ENCODE assay signal across 9 mouse cellular contexts in the genomic region with DNA sequence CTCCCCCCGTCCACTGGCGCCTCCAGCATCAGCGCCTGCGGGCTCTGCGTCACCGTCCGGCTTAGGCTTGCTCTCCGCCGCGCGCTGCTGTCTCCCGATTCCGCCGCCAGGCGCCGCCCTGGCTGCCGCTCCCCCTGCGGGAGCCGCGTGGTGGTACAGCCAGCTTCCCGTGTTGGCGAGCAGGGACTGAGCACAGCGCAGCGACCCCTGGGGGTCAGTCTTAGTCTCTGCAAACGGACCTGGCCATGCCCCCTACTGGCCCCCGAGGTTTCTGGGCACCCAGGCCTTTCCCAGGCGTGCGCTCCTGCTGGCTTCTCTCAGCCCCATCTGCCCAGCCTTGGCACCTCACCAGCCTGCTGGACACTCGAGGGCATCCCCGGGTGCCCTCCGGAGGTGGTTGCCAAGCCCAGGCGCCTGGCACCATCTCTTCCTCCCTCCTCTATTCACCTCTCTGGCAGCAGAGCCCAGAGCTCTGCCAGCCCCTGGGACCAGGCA. TPM values are rescaled to one million over a fixed set of nuclear protein-coding genes. Genes with fewer than 3 reads are reported as not detected.
A peak's percentile ranks its signal among the peaks of the same experiment; 100 is the strongest.
DNase-seq lines count a peak whose midpoint lies in the region; ATAC-seq and TF ChIP-seq lines count a peak whose summit lies in the region.
"Had no signal": no experiment of that assay in that cellular context is flagged by ENCODE, and none has a peak within 500 bp of the region (broad histone marks: within the 10 kb centered on the region; RNA-seq: fewer than 3 reads in every experiment).

No protein-coding gene starts in this region.

- peak overlapping the region; percentile 86 for H3K9ac ChIP-seq in forebrain, embryonic 13.5 days
- H3K9ac ChIP-seq in heart, embryonic 16.5 days (ENCODE audit: low read length), result no peak overlapping the region
- no peak overlapping the region for H3K9ac ChIP-seq in liver, adult 2 months (ENCODE audit: low read depth, low read length)

- peak overlapping the region; percentile 65 for H3K27ac ChIP-seq in forebrain, embryonic 13.5 days
- no peak overlapping the region for H3K27ac ChIP-seq in heart, embryonic 16.5 days (ENCODE audit: low read length)
- no peak overlapping the region for H3K27ac ChIP-seq in liver, adult 2 months (replicated peaks; ENCODE audit: insufficient read depth, low read depth, low read length)

- H3K4me2 ChIP-seq in forebrain, embryonic 13.5 days, result peak overlapping the region; percentile 89
- peak overlapping the region; percentile 56 for H3K4me2 ChIP-seq in heart, embryonic 16.5 days (ENCODE audit: low read depth, low read length)

- H3K4me3 ChIP-seq in forebrain, embryonic 13.5 days, result peak overlapping the region; percentile 61
- peak overlapping the region; percentile 38 for H3K4me3 ChIP-seq in heart, embryonic 16.5 days (ENCODE audit: low read length)
- H3K4me3 ChIP-seq in liver, adult 2 months (ENCODE audit: insufficient read depth, low read depth, low read length), result no peak overlapping the region

- no peaks in the 10 kb centered on the region for H3K9me3 ChIP-seq in forebrain, embryonic 13.5 days (replicated peaks)
- H3K9me3 ChIP-seq in heart, embryonic 16.5 days (replicated peaks; ENCODE audit: control insufficient read depth, low read length), result no peaks in the 10 kb centered on the region

- peak; percentile 94 for ATAC-seq in forebrain, embryonic 13.5 days
- ATAC-seq in heart, embryonic 16.5 days (replicated peaks; ENCODE audit: extremely low read depth, insufficient read depth, low FRiP score), result peak; percentile 65; the same call in 1 of the 2 replicates

- TF ChIP-seq CTCF in liver, adult 2 months (IDR thresholded peaks at IDR 0.05; ENCODE audit: low read depth, low read length), result peak; percentile 81

- H3K4me1 ChIP-seq in forebrain, embryonic 13.5 days, result peaks cover 73% of the 10 kb centered on the region
- H3K4me1 ChIP-seq in heart, embryonic 16.5 days (ENCODE audit: control insufficient read depth, insufficient read depth, low read length), result no peaks in the 10 kb centered on the region
- no peaks in the 10 kb centered on the region for H3K4me1 ChIP-seq in liver, adult 2 months (ENCODE audit: control insufficient read depth, insufficient read depth, low read length)

- 2% methylated on average over 32 of the region's 32 CpGs for WGBS in forebrain, embryonic 13.5 days
- 2% methylated on average over 32 of the region's 32 CpGs for WGBS in heart, embryonic 16.5 days
- 4% methylated on average over 32 of the region's 32 CpGs for WGBS in liver, adult 2 months

- TF ChIP-seq POLR2A in liver, adult 2 months (IDR thresholded peaks at IDR 0.05; ENCODE audit: extremely low read depth, insufficient read depth, low read length), result no peak

- peak; percentile 91 for DNase-seq in ES-CJ7 (ENCODE audit: low read depth, low spot score)
- DNase-seq in cerebellum, adult 11 months, result peak; percentile 98
- DNase-seq in kidney, postnatal 10 days, result peak; percentile 83
- peak; percentile 25 for DNase-seq in liver, adult 2 months (ENCODE audit: extremely low read depth, low read depth, low spot score)
- DNase-seq in naive thymus-derived CD4-positive, alpha-beta T cell, adult 2 months (ENCODE audit: low read depth), result peak; percentile 19
- peak; percentile 87 for DNase-seq in telencephalon, adult 2 months (ENCODE audit: low read depth, low spot score)

- H3K79me2 ChIP-seq in liver, adult 2 months (ENCODE audit: control insufficient read depth, insufficient read depth, low read length), result no peaks in the 10 kb centered on the region

- H3K27me3 ChIP-seq in forebrain, embryonic 13.5 days, result peaks cover 20% of the 10 kb centered on the region
- peaks cover 41% of the 10 kb centered on the region for H3K27me3 ChIP-seq in heart, embryonic 16.5 days (ENCODE audit: control insufficient read depth, insufficient read depth, low read length)
- H3K27me3 ChIP-seq in liver, adult 2 months (ENCODE audit: control insufficient read depth, insufficient read depth, low read length), result peaks cover 11% of the 10 kb centered on the region; the same call in 1 of the 2 replicates

- no peaks in the 10 kb centered on the region for H3K36me3 ChIP-seq in forebrain, embryonic 13.5 days (ENCODE audit: poor library complexity, severe bottlenecking)
- H3K36me3 ChIP-seq in heart, embryonic 16.5 days (ENCODE audit: control insufficient read depth, insufficient read depth), result no peaks in the 10 kb centered on the region
- H3K36me3 ChIP-seq in liver, adult 2 months (ENCODE audit: control insufficient read depth, insufficient read depth, low read length), result no peaks in the 10 kb centered on the region
- H3K36me3 ChIP-seq: G1E had no signal

RNA-seq across cellular contexts. Expression of gene Disp3, which starts 0.3 kb away (rescaled TPM):
- polyA plus RNA-seq in forebrain, embryonic 13.5 days (2015; fragmentation: Nextera tagmentation; extraction: Ambion mirVana), result 6.3 and 6.5 TPM in 2 replicates
- polyA plus RNA-seq in heart, embryonic 16.5 days (2015; fragmentation: Nextera tagmentation; extraction: Ambion mirVana), result 0.03 TPM in 1 of 2 replicates, not detected in the other
- total RNA-seq in liver, adult 2 months (2014; rRNA removed), result not detected in 2 replicates
- not detected in 2 replicates for polyA plus RNA-seq in liver, adult 2 months (2012; rRNA removed)
- total RNA-seq: G1E had no signal

Comparison
In these comparisons a context has a peak if more than half of its experiments do, and no peak if none do; other contexts are left out.
1. DNase-seq: peak in every context shown above with its lines; median percentile 98 in cerebellum, adult 11 months; 91 in ES-CJ7; 87 in telencephalon, adult 2 months; 83 in kidney, postnatal 10 days; 25 in liver, adult 2 months; 19 in naive thymus-derived CD4-positive, alpha-beta T cell, adult 2 months.